28 mouse cellular contexts compared by ENCODE assay signal in the genomic region with DNA sequence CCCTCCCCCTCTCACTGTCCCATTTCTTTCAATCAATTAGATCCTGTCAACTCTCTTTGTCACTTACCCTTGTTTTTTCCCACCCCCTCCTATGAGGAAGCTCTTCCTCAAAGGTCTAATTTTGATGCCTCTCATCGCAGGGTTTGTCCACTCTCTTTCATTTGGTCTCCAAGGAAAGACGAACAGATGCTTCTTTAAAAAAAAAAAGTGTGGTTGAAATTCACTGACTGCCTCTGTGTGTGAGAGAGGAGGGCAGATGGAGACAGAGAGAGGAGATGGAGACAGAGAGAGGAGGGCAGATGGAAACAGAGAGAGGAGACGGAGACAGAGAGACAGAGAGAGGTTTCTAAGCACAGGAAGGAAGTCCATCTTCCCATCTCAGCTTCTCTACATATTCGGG.
DNase-seq lines count a peak whose midpoint lies in the region; ATAC-seq lines count a peak whose summit lies in the region.
"Had no signal": no experiment of that assay in that cellular context is flagged by ENCODE, and none has a peak within 500 bp of the region (broad histone marks: within the 10 kb centered on the region; RNA-seq: fewer than 3 reads in every experiment).

No protein-coding gene starts in this region.

- 0 out of 2 replicates have a peak overlapping the region, but pooled peaks have one; percentile 2 for H3K27ac ChIP-seq in hindbrain, embryonic 10.5 days
- H3K27ac ChIP-seq in hindbrain, embryonic 14.5 days, result no peak overlapping the region
- no peak overlapping the region for H3K27ac ChIP-seq in limb, embryonic 13.5 days
- H3K27ac ChIP-seq in limb, embryonic 10.5 days, result no peak overlapping the region
- H3K27ac ChIP-seq in midbrain, embryonic 11.5 days (ENCODE audit: low read depth, low read length), result no peak overlapping the region
- H3K27ac ChIP-seq in midbrain, embryonic 10.5 days (replicated peaks), result no peak overlapping the region
- H3K27ac ChIP-seq: embryonic facial prominence, embryonic 13.5 days; embryonic facial prominence, embryonic 15.5 days; forebrain, embryonic 10.5 days; forebrain, embryonic 12.5 days had no signal

- no peak overlapping the region for H3K4me3 ChIP-seq in hindbrain, embryonic 10.5 days
- H3K4me3 ChIP-seq in hindbrain, embryonic 14.5 days (replicated peaks; ENCODE audit: low read length), result no peak overlapping the region
- H3K4me3 ChIP-seq in limb, embryonic 13.5 days, result no peak overlapping the region
- no peak overlapping the region for H3K4me3 ChIP-seq in limb, embryonic 10.5 days
- no peak overlapping the region for H3K4me3 ChIP-seq in midbrain, embryonic 11.5 days (ENCODE audit: low read depth, low read length)
- no peak overlapping the region for H3K4me3 ChIP-seq in midbrain, embryonic 10.5 days
- H3K4me3 ChIP-seq: embryonic facial prominence, embryonic 13.5 days; embryonic facial prominence, embryonic 15.5 days; erythroblast, embryonic 14.5 days; forebrain, embryonic 10.5 days; forebrain, embryonic 12.5 days had no signal

- H3K27me3 ChIP-seq in hindbrain, embryonic 10.5 days (ENCODE audit: insufficient read depth, poor library complexity, severe bottlenecking), result no peaks in the 10 kb centered on the region
- no peaks in the 10 kb centered on the region for H3K27me3 ChIP-seq in hindbrain, embryonic 14.5 days (ENCODE audit: control insufficient read depth, insufficient read depth, low read length)
- H3K27me3 ChIP-seq in limb, embryonic 13.5 days, result no peaks in the 10 kb centered on the region
- no peaks in the 10 kb centered on the region for H3K27me3 ChIP-seq in limb, embryonic 10.5 days (ENCODE audit: low read depth, poor library complexity, severe bottlenecking)
- H3K27me3 ChIP-seq in midbrain, embryonic 11.5 days (ENCODE audit: control insufficient read depth, insufficient read depth, low read length), result no peaks in the 10 kb centered on the region
- no peaks in the 10 kb centered on the region for H3K27me3 ChIP-seq in midbrain, embryonic 10.5 days (ENCODE audit: low read depth, poor library complexity, severe bottlenecking)
- H3K27me3 ChIP-seq: embryonic facial prominence, embryonic 13.5 days; embryonic facial prominence, embryonic 15.5 days; forebrain, embryonic 12.5 days; Patski had no signal

- H3K36me3 ChIP-seq in hindbrain, embryonic 10.5 days, result no peaks in the 10 kb centered on the region
- no peaks in the 10 kb centered on the region for H3K36me3 ChIP-seq in hindbrain, embryonic 14.5 days (replicated peaks; ENCODE audit: control insufficient read depth, insufficient read depth)
- no peaks in the 10 kb centered on the region for H3K36me3 ChIP-seq in limb, embryonic 13.5 days
- no peaks in the 10 kb centered on the region for H3K36me3 ChIP-seq in limb, embryonic 10.5 days
- no peaks in the 10 kb centered on the region for H3K36me3 ChIP-seq in midbrain, embryonic 11.5 days (ENCODE audit: control insufficient read depth, insufficient read depth, low read length)
- no peaks in the 10 kb centered on the region for H3K36me3 ChIP-seq in midbrain, embryonic 10.5 days
- H3K36me3 ChIP-seq: embryonic facial prominence, embryonic 13.5 days; embryonic facial prominence, embryonic 15.5 days; forebrain, embryonic 10.5 days; forebrain, embryonic 12.5 days; G1E had no signal

- no peaks in the 10 kb centered on the region for H3K9me3 ChIP-seq in hindbrain, embryonic 10.5 days
- H3K9me3 ChIP-seq in hindbrain, embryonic 14.5 days (ENCODE audit: control insufficient read depth, low read length), result no peaks in the 10 kb centered on the region
- no peaks in the 10 kb centered on the region for H3K9me3 ChIP-seq in limb, embryonic 13.5 days
- H3K9me3 ChIP-seq in limb, embryonic 10.5 days (replicated peaks), result no peaks in the 10 kb centered on the region
- no peaks in the 10 kb centered on the region for H3K9me3 ChIP-seq in midbrain, embryonic 11.5 days (ENCODE audit: control insufficient read depth, low read length)
- H3K9me3 ChIP-seq in midbrain, embryonic 10.5 days (replicated peaks), result no peaks in the 10 kb centered on the region
- H3K9me3 ChIP-seq: embryonic facial prominence, embryonic 13.5 days; embryonic facial prominence, embryonic 15.5 days; forebrain, embryonic 10.5 days; forebrain, embryonic 12.5 days had no signal

- peaks cover 13% of the 10 kb centered on the region for H3K4me1 ChIP-seq in hindbrain, embryonic 10.5 days (replicated peaks)
- no peaks in the 10 kb centered on the region for H3K4me1 ChIP-seq in hindbrain, embryonic 14.5 days (replicated peaks; ENCODE audit: control insufficient read depth, insufficient read depth, low read length)
- H3K4me1 ChIP-seq in limb, embryonic 13.5 days, result peaks cover 17% of the 10 kb centered on the region
- H3K4me1 ChIP-seq in limb, embryonic 10.5 days, result peaks cover 9% of the 10 kb centered on the region
- H3K4me1 ChIP-seq in midbrain, embryonic 11.5 days (ENCODE audit: control insufficient read depth, insufficient read depth, low read length), result no peaks in the 10 kb centered on the region
- peaks cover 3% of the 10 kb centered on the region for H3K4me1 ChIP-seq in midbrain, embryonic 10.5 days

- no peak overlapping the region for H3K4me2 ChIP-seq in hindbrain, embryonic 14.5 days (replicated peaks)
- H3K4me2 ChIP-seq in limb, embryonic 13.5 days (replicated peaks), result no peak overlapping the region
- H3K4me2 ChIP-seq in midbrain, embryonic 11.5 days, result no peak overlapping the region
- H3K4me2 ChIP-seq: embryonic facial prominence, embryonic 13.5 days; embryonic facial prominence, embryonic 15.5 days; forebrain, embryonic 12.5 days had no signal

- ATAC-seq in hindbrain, embryonic 14.5 days (ENCODE audit: low FRiP score), result no peak
- ATAC-seq in limb, embryonic 13.5 days (ENCODE audit: low FRiP score, low read depth), result no peak
- no peak for ATAC-seq in midbrain, embryonic 11.5 days (ENCODE audit: low FRiP score)
- ATAC-seq: activated CD4-positive, CD25-positive, alpha-beta regulatory T cell, adult 4 months; forebrain, embryonic 14.5 days; forebrain, embryonic 16.5 days; Patski had no signal

- no peak overlapping the region for H3K9ac ChIP-seq in hindbrain, embryonic 14.5 days
- 0 out of 2 replicates have a peak overlapping the region, but pooled peaks have one; percentile 4 for H3K9ac ChIP-seq in limb, embryonic 13.5 days
- no peak overlapping the region for H3K9ac ChIP-seq in midbrain, embryonic 11.5 days (ENCODE audit: low read length)
- H3K9ac ChIP-seq: embryonic facial prominence, embryonic 13.5 days; embryonic facial prominence, embryonic 15.5 days; forebrain, embryonic 12.5 days had no signal

- 54% methylated on average over 4 of the region's 4 CpGs for WGBS in hindbrain, embryonic 10.5 days
- 49% methylated on average over 4 of the region's 4 CpGs for WGBS in hindbrain, embryonic 14.5 days
- 74% methylated on average over 4 of the region's 4 CpGs for WGBS in limb, embryonic 13.5 days
- 80% methylated on average over 4 of the region's 4 CpGs for WGBS in limb, embryonic 10.5 days
- WGBS in midbrain, embryonic 11.5 days, result 72% methylated on average over 4 of the region's 4 CpGs
- 77% methylated on average over 4 of the region's 4 CpGs for WGBS in midbrain, embryonic 10.5 days

- DNase-seq in hindbrain, embryonic 10.5 days (ENCODE audit: low spot score), result no peak
- DNase-seq in hindbrain, embryonic 14.5 days (ENCODE audit: low spot score), result no peak
- DNase-seq in limb, embryonic 10.5 days (ENCODE audit: low spot score), result no peak
- DNase-seq in midbrain, embryonic 11.5 days (ENCODE audit: low spot score, missing footprints), result peak; percentile 77
- no peak for DNase-seq in midbrain, embryonic 10.5 days (ENCODE audit: low spot score)
- DNase-seq in brain, adult 2 months (ENCODE audit: low read depth, low spot score), result peak; percentile 21
- DNase-seq in right cerebral cortex, postnatal 25 days, result no peak
- DNase-seq: adrenal gland, adult 8-10 months; adrenal gland, postnatal 14 days; adrenal gland, postnatal 36 days; cerebellum, adult 11 months; cerebellum, adult 18-20 months; cerebellum, adult 8-10 months; cerebellum, adult 9-11 months; cerebellum, postnatal 14 days; cerebellum, postnatal 36 days; embryo, embryonic 11 days had no signal

Comparison
In these comparisons a context has a peak if more than half of its experiments do, and no peak if none do; other contexts are left out.
1. DNase-seq: peak in midbrain, embryonic 11.5 days (single experiment) and brain, adult 2 months (single experiment); none in hindbrain, embryonic 10.5 days (single experiment), hindbrain, embryonic 14.5 days (single experiment), limb, embryonic 10.5 days (single experiment), midbrain, embryonic 10.5 days (single experiment) and right cerebral cortex, postnatal 25 days (single experiment).